Mouse (Mus musculus): ENCODE results near the gene Nfam1. TPM values are rescaled to one million over a fixed set of nuclear protein-coding genes. Genes with fewer than 3 reads are reported as not detected.

The Nfam1 gene
- polyA plus RNA-seq, 1 experiment: 0.80 TPM

- WGBS: 25% methylated on average over 5 of the region's 5 CpGs
- no peak overlapping the region for H3K27ac ChIP-seq (ENCODE audit: insufficient read depth, low read length)
- no peaks in the 10 kb centered on the region; the same call in 1 of the 2 replicates for H3K27me3 ChIP-seq (ENCODE audit: control insufficient read depth, insufficient read depth, low read length)
- no peaks in the 10 kb centered on the region for H3K4me1 ChIP-seq (ENCODE audit: control insufficient read depth, insufficient read depth, low read length)
- no peak overlapping the region for H3K4me3 ChIP-seq (replicated peaks; ENCODE audit: insufficient read depth, low read depth, low read length)
- DNase-seq: no peak
- no peak for TF ChIP-seq CTCF (IDR thresholded peaks at IDR 0.05; ENCODE audit: borderline replicate concordance, insufficient read depth, low read depth, low read length)
- TF ChIP-seq POLR2A (IDR thresholded peaks at IDR 0.05; ENCODE audit: borderline replicate concordance, insufficient read depth, low read length): no peak
Measured at GRCm38 (mm10) chr15:83061689-83062088, 28.6 kb upstream of the Nfam1 start.

DNA sequence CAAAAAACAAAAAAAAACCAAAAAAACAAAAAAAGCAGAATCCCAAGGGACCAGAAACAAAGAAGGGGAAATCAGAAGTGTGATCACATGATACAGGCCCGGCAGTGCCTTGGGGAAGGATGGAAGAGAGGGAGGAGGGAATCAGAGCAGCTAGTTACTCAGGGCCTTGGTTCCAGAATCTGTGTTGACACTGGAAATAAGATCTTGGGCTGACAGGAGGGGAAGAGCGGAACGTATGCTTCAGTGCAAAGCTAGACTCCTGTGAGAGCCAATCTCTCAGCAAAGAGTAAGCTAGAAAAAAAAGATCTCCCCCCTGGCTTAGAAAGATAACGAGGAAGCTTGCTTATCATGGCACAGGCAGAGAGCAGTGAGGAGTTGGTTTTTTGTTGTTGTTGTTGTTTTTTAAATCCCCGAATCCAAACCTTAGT lies 26.1 kb upstream of the Nfam1 start:
- no peaks in the 10 kb centered on the region for H3K4me1 ChIP-seq (ENCODE audit: control insufficient read depth, insufficient read depth, low read length)
- TF ChIP-seq CTCF (IDR thresholded peaks at IDR 0.05; ENCODE audit: borderline replicate concordance, insufficient read depth, low read depth, low read length) (no peak), POLR2A (IDR thresholded peaks at IDR 0.05; ENCODE audit: borderline replicate concordance, insufficient read depth, low read length) (no peak)
- no peaks in the 10 kb centered on the region; the same call in 1 of the 2 replicates for H3K27me3 ChIP-seq (ENCODE audit: control insufficient read depth, insufficient read depth, low read length)
- WGBS: 76% methylated on average over 5 of the region's 5 CpGs
- H3K27ac ChIP-seq (ENCODE audit: insufficient read depth, low read length): no peak overlapping the region
- no peak overlapping the region for H3K4me3 ChIP-seq (replicated peaks; ENCODE audit: insufficient read depth, low read depth, low read length)
- DNase-seq: no peak

DNA sequence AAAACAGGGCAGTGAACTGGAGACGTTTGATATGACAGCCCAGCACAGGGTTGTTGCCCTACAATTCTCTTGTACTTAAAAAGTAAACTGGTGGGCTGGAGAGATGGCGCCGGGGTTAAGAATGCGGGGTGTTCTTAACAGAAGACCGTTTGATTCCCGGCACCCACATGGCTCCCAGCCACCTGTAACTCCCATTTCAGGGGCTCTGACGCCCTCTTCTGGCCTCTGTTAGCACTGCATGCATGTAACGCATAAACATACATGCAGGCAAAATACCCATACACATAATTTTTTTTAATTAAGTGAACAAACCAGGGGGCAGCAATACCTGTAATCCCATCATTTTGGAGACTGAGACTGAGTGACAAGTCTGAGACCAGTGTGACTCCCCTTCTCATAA lies 24.4 kb upstream of the Nfam1 start:
- H3K27me3 ChIP-seq (ENCODE audit: control insufficient read depth, insufficient read depth, low read length): no peaks in the 10 kb centered on the region; the same call in 1 of the 2 replicates
- no peak overlapping the region for H3K27ac ChIP-seq (ENCODE audit: insufficient read depth, low read length)
- no peaks in the 10 kb centered on the region for H3K4me1 ChIP-seq (ENCODE audit: control insufficient read depth, insufficient read depth, low read length)
- no peak overlapping the region for H3K4me3 ChIP-seq (replicated peaks; ENCODE audit: insufficient read depth, low read depth, low read length)
- no peak for TF ChIP-seq CTCF (IDR thresholded peaks at IDR 0.05; ENCODE audit: borderline replicate concordance, insufficient read depth, low read depth, low read length)
- no peak for TF ChIP-seq POLR2A (IDR thresholded peaks at IDR 0.05; ENCODE audit: borderline replicate concordance, insufficient read depth, low read length)
- DNase-seq: no peak
- 82% methylated on average over 8 of the region's 8 CpGs for WGBS

- Histone ChIP-seq H3K27ac (ENCODE audit: insufficient read depth, low read length) (no peak overlapping the region), H3K4me3 (replicated peaks; ENCODE audit: insufficient read depth, low read depth, low read length) (peak overlapping the region; percentile 48), H3K27me3 (ENCODE audit: control insufficient read depth, insufficient read depth, low read length) (no peaks in the 10 kb centered on the region; the same call in 1 of the 2 replicates), H3K4me1 (ENCODE audit: control insufficient read depth, insufficient read depth, low read length) (no peaks in the 10 kb centered on the region)
- WGBS: 1% methylated on average over 29 of the region's 29 CpGs
- DNase-seq: peak in 1 of 2 experiments; percentile 42
- TF ChIP-seq POLR2A (IDR thresholded peaks at IDR 0.05; ENCODE audit: borderline replicate concordance, insufficient read depth, low read length): no peak
- TF ChIP-seq CTCF (IDR thresholded peaks at IDR 0.05; ENCODE audit: borderline replicate concordance, insufficient read depth, low read depth, low read length): no peak
Measured at GRCm38 (mm10) chr15:83056378-83057083, 23.4 kb upstream of the Nfam1 start.

- WGBS: 55% methylated on average over 5 of the region's 5 CpGs
- H3K4me3 ChIP-seq (replicated peaks; ENCODE audit: insufficient read depth, low read depth, low read length): no peak overlapping the region
- no peaks in the 10 kb centered on the region for H3K4me1 ChIP-seq (ENCODE audit: control insufficient read depth, insufficient read depth, low read length)
- no peaks in the 10 kb centered on the region; the same call in 1 of the 2 replicates for H3K27me3 ChIP-seq (ENCODE audit: control insufficient read depth, insufficient read depth, low read length)
- no peak overlapping the region for H3K27ac ChIP-seq (ENCODE audit: insufficient read depth, low read length)
- no peak for TF ChIP-seq CTCF (IDR thresholded peaks at IDR 0.05; ENCODE audit: borderline replicate concordance, insufficient read depth, low read depth, low read length)
- TF ChIP-seq POLR2A (IDR thresholded peaks at IDR 0.05; ENCODE audit: borderline replicate concordance, insufficient read depth, low read length): no peak
- DNase-seq: no peak
Measured at GRCm38 (mm10) chr15:83055569-83055968, 22.5 kb upstream of the Nfam1 start.

GRCm38 (mm10) chr15:83053261-83053660 lies 20.2 kb upstream of the Nfam1 start:
- no peak for DNase-seq

GRCm38 (mm10) chr15:83052341-83053104 lies 19.4 kb upstream of the Nfam1 start:
- Histone ChIP-seq H3K4me3 (replicated peaks; ENCODE audit: insufficient read depth, low read depth, low read length) (no peak overlapping the region), H3K27me3 (ENCODE audit: control insufficient read depth, insufficient read depth, low read length) (no peaks in the 10 kb centered on the region; the same call in 1 of the 2 replicates), H3K27ac (ENCODE audit: insufficient read depth, low read length) (no peak overlapping the region), H3K4me1 (ENCODE audit: control insufficient read depth, insufficient read depth, low read length) (no peaks in the 10 kb centered on the region)
- no peak for TF ChIP-seq POLR2A (IDR thresholded peaks at IDR 0.05; ENCODE audit: borderline replicate concordance, insufficient read depth, low read length)
- no peak for TF ChIP-seq CTCF (IDR thresholded peaks at IDR 0.05; ENCODE audit: borderline replicate concordance, insufficient read depth, low read depth, low read length)
- DNase-seq: no peak
- 84% methylated on average over 6 of the region's 6 CpGs for WGBS

More at GRCm38 (mm10) chr15:83053261-83053660, 20.2 kb upstream of the Nfam1 start:
- Histone ChIP-seq H3K27ac (ENCODE audit: insufficient read depth, low read length) (no peak overlapping the region), H3K4me3 (replicated peaks; ENCODE audit: insufficient read depth, low read depth, low read length) (no peak overlapping the region), H3K27me3 (ENCODE audit: control insufficient read depth, insufficient read depth, low read length) (no peaks in the 10 kb centered on the region; the same call in 1 of the 2 replicates), H3K4me1 (ENCODE audit: control insufficient read depth, insufficient read depth, low read length) (no peaks in the 10 kb centered on the region)
- no peak for TF ChIP-seq POLR2A (IDR thresholded peaks at IDR 0.05; ENCODE audit: borderline replicate concordance, insufficient read depth, low read length)
- 29% methylated on average over 11 of the region's 11 CpGs for WGBS
